Mouse (Mus musculus) heart, adult 2 months (tissue): ENCODE data around the gene Lrrn4.

Source experiments
- CTCF ChIP-seq: fragments of 200-600 bp; IDR thresholded peaks from 2 replicates; pipeline ENCODE4 v1.8.1; 2022; ENCODE audit warnings: antibody characterized with exemption, mild to moderate bottlenecking, moderate library complexity
- EP300 ChIP-seq: fragments of 200-500 bp; IDR thresholded peaks from 2 replicates; pipeline ENCODE4 v1.6.1; 2011; ENCODE audit warnings: low read depth, low read length, control low read depth; ENCODE audit not compliant: insufficient read depth
- POLR2A ChIP-seq: fragments of 200-500 bp; IDR thresholded peaks from 2 replicates; pipeline ENCODE4 v1.6.1; 2011; ENCODE audit warnings: mild to moderate bottlenecking, low read depth, low read length, control low read depth; ENCODE audit not compliant: insufficient read depth

DNA sequence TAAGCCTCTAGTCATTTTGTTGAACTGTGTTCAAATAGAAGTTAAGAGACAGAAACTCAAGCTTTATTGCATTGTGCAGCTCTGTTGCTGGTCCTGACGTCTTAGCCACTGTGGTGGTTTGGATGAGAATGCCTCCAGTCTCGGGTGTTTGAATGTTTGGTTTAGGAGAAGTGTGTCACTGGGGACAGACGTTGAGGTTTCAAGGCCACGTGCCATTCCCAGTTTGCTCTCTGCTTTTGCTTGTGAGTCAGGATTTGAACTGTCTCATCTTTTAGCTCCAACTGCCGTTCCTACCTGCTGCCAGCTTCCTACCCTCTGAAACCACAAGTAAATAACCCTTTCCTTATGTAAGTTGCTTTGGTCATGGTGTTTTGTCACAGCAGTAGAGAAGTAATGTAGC lies 13.2 kb downstream of the Lrrn4 start:
- TF ChIP-seq CTCF (no peak), POLR2A (no peak), EP300 (no peak)
